Comparison of ENCODE assay signal across 8 mouse cellular contexts in the genomic region with DNA sequence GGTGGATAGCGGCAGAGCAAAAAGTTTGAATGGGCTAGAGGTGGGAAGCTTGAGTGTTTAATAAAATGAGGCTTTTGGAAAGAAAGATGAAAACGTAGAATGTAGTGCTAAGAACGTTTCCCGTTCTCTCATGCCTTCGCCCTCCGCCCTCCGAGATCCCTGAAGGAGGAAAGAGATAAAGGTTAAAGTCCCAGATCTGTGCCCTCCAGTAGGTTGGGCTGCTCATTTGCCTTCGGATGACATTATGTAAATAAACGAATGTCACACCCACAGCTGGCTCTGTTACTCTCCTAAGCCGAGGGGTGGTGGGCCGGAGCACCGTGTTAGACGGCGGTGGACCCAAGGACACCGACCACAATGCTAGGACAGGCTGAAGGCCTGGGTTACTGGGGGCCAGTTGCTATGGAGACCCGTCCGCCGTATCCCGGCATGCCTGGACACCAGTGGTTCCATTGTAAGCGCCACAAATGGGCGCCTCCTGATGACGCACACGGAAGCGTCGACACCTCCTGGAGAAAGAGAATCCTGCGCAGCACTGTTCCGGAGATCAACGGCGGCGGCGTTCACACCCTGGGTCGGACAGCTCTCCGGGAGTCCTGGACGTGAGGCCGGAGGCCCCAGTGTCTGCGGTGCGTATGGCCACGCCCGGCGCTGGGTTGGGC. TPM values are rescaled to one million over a fixed set of nuclear protein-coding genes. Genes with fewer than 3 reads are reported as not detected.
DNase-seq lines count a peak whose midpoint lies in the region; ATAC-seq and TF ChIP-seq lines count a peak whose summit lies in the region.

A gene (plus strand): TSS at position 493 of the 662 bp plus-strand sequence.

- no peaks in the 10 kb centered on the region for H3K9me3 ChIP-seq in G1E (replicated peaks)
- H3K9me3 ChIP-seq in forebrain, postnatal 0 days (ENCODE audit: low read length): no peaks in the 10 kb centered on the region
- no peaks in the 10 kb centered on the region for H3K9me3 ChIP-seq in neural tube, embryonic 15.5 days (replicated peaks)

- DNase-seq in G1E (ENCODE audit: low spot score): peak; percentile 95
- DNase-seq in cerebellum, adult 18-20 months: peak; percentile 89 to 90
- peak; percentile 96 for DNase-seq in forebrain, postnatal 0 days
- peak; percentile 90 for DNase-seq in heart, postnatal 36 days
- peak; percentile 91 to 95 for DNase-seq in layer of hippocampus, adult 2 months (ENCODE audit: low spot score in 2 of 2)
- peak; percentile 89 for DNase-seq in lung, adult 2 months
- DNase-seq in testis, postnatal 10 days (ENCODE audit: low spot score): peak; percentile 94

- 7% methylated on average over 40 of the region's 40 CpGs for WGBS in forebrain, postnatal 0 days
- WGBS in lung, adult 2 months: 2% methylated on average over 40 of the region's 40 CpGs
- WGBS in neural tube, embryonic 15.5 days: 7% methylated on average over 40 of the region's 40 CpGs

- peak within 1 kb of the TSS; percentile 74 for H3K27ac ChIP-seq in forebrain, postnatal 0 days (ENCODE audit: low read depth, low read length)
- peak within 1 kb of the TSS; percentile 96 for H3K27ac ChIP-seq in layer of hippocampus, adult 2 months
- peak within 1 kb of the TSS; percentile 66 for H3K27ac ChIP-seq in neural tube, embryonic 15.5 days (replicated peaks)

- H3K36me3 ChIP-seq in G1E (replicated peaks): peaks cover 36% of the 10 kb centered on the region
- H3K36me3 ChIP-seq in forebrain, postnatal 0 days (ENCODE audit: insufficient read depth): peaks cover 21% of the 10 kb centered on the region; the same call in 1 of the 2 replicates
- H3K36me3 ChIP-seq in neural tube, embryonic 15.5 days: peaks cover 18% of the 10 kb centered on the region

- peak within 1 kb of the TSS; percentile 89 for H3K4me3 ChIP-seq in G1E (ENCODE audit: low read depth, low read length)
- H3K4me3 ChIP-seq in forebrain, postnatal 0 days (ENCODE audit: low read depth, low read length): peak within 1 kb of the TSS; percentile 81
- H3K4me3 ChIP-seq in layer of hippocampus, adult 2 months: peak within 1 kb of the TSS; percentile 92
- H3K4me3 ChIP-seq in lung, adult 2 months (replicated peaks; ENCODE audit: extremely low read depth, low read depth, low read length): peak within 1 kb of the TSS; percentile 91
- H3K4me3 ChIP-seq in neural tube, embryonic 15.5 days (replicated peaks): peak within 1 kb of the TSS; percentile 89

- no peak for TF ChIP-seq CTCF in G1E (IDR thresholded peaks at IDR 0.05; ENCODE audit: low read depth, low read length)
- no peak; the same call in 1 of the 2 replicates for TF ChIP-seq CTCF in forebrain, postnatal 0 days (IDR thresholded peaks at IDR 0.05; ENCODE audit: low read depth)
- peak; percentile 19 for TF ChIP-seq CTCF in layer of hippocampus, adult 2 months (conservative IDR thresholded peaks at IDR 0.05)
- TF ChIP-seq CTCF in lung, adult 2 months (IDR thresholded peaks at IDR 0.05; ENCODE audit: insufficient read depth, low read length): no peak

- ATAC-seq in G1E (ENCODE audit: extremely low read depth, insufficient number of reproducible peaks, low FRiP score, poor library complexity, severe bottlenecking): peak; percentile 54
- peak; percentile 76 for ATAC-seq in forebrain, postnatal 0 days
- ATAC-seq in neural tube, embryonic 15.5 days (ENCODE audit: low FRiP score): peak; percentile 46

- H3K4me1 ChIP-seq in G1E (ENCODE audit: insufficient read depth, low read depth, low read length): peaks cover 55% of the 10 kb centered on the region
- 0 out of 2 replicates have a peak, but pooled peaks cover 15% of the 10 kb centered on the region for H3K4me1 ChIP-seq in forebrain, postnatal 0 days (ENCODE audit: insufficient read depth)
- H3K4me1 ChIP-seq in lung, adult 2 months (ENCODE audit: control insufficient read depth, insufficient read depth, low read length): peaks cover 13% of the 10 kb centered on the region
- peaks cover 46% of the 10 kb centered on the region for H3K4me1 ChIP-seq in neural tube, embryonic 15.5 days

- intact Hi-C loops in heart, postnatal 36 days (cut with DNase I): no loop called here

- H3K27me3 ChIP-seq in G1E (ENCODE audit: insufficient read depth, low read length): no peaks in the 10 kb centered on the region
- H3K27me3 ChIP-seq in forebrain, postnatal 0 days (ENCODE audit: insufficient read depth, low read length): no peaks in the 10 kb centered on the region
- no peaks in the 10 kb centered on the region for H3K27me3 ChIP-seq in neural tube, embryonic 15.5 days (replicated peaks)

- TF ChIP-seq POLR2A in lung, adult 2 months (IDR thresholded peaks at IDR 0.05; ENCODE audit: borderline replicate concordance, extremely low read depth, low read depth, low read length): peak; percentile 82; the same call in 1 of the 2 replicates

- peak within 1 kb of the TSS; percentile 93 for H3K4me2 ChIP-seq in forebrain, postnatal 0 days (ENCODE audit: low read depth)
- H3K4me2 ChIP-seq in neural tube, embryonic 15.5 days: peak within 1 kb of the TSS; percentile 95

- H3K9ac ChIP-seq in forebrain, postnatal 0 days: peak within 1 kb of the TSS; percentile 76
- peak within 1 kb of the TSS; percentile 81 for H3K9ac ChIP-seq in neural tube, embryonic 15.5 days (replicated peaks)

RNA-seq across cellular contexts. Expression of the gene that starts here (rescaled TPM):
- total RNA-seq in G1E (2014; fragmentation: Nextera tagmentation) (10.8 and 15.4 TPM in 2 replicates), G1E (2017) (16.4 and 18.8 TPM in 2 replicates)
- polyA plus RNA-seq in G1E (2012): 65.6 and 88.7 TPM in 2 replicates
- total RNA-seq in forebrain, postnatal 0 days (2014; rRNA removed): 9.5 and 15.5 TPM in 2 replicates
- 27.6 and 29.3 TPM in 2 replicates for polyA plus RNA-seq in forebrain, postnatal 0 days (2015; fragmentation: Nextera tagmentation; extraction: Ambion mirVana)
- 10 to 100 TPM; 13.9 to 15.6 TPM for total RNA-seq in heart, postnatal 36 days (2021)
- total RNA-seq in layer of hippocampus, adult 2 months (2021): 10 to 100 TPM; 21.4 to 25.3 TPM
- polyA plus RNA-seq in lung, adult 2 months (2012; rRNA removed): 36.3 and 40.4 TPM in 2 replicates
- polyA plus RNA-seq in neural tube, embryonic 15.5 days (2015; fragmentation: Nextera tagmentation; extraction: Ambion mirVana): 21.6 and 32.6 TPM in 2 replicates

Comparison
In these comparisons a context has a peak if more than half of its experiments do, and no peak if none do; other contexts are left out.
1. Peak in every context shown above with its lines: DNase-seq, ATAC-seq, H3K4me3 ChIP-seq and H3K27ac ChIP-seq.